Mouse (Mus musculus) MEL (cell line): ENCODE measurements around the gene U90926. TPM values are rescaled to one million over a fixed set of nuclear protein-coding genes. Genes with fewer than 3 reads are reported as not detected.

ENCODE experiments used
- DNase-seq: peaks from one replicate; pipeline ENCODE4 v3.0.0; 2011; ENCODE audit warnings: low read depth, low spot score
- H3K27ac ChIP-seq: 2 replicates; pipeline ENCODE4 v1.5.1; 2012; ENCODE audit warnings: low read depth, mild to moderate bottlenecking, control low read depth, low read length, moderate library complexity; ENCODE audit not compliant: control insufficient read depth
- H3K27me3 ChIP-seq, 2 experiments: fragments of 150-350 bp in 1 of 2; sonication (generic) in 1 of 2; 2 replicates each; pipeline ENCODE4 v1.6.1; 2012; ENCODE audit warnings: low read length in 2 of 2, mild to moderate bottlenecking in 2 of 2, improper control_type of control experiment in 1 of 2, moderate library complexity in 1 of 2; ENCODE audit not compliant: insufficient read depth in 2 of 2, control insufficient read depth in 1 of 2
- H3K36me3 ChIP-seq, 2 experiments: 2 replicates each; pipeline ENCODE4 v1.6.1; 2012 to 2014; ENCODE audit warnings: low read length in 2 of 2, improper control_type of control experiment in 1 of 2, inconsistent platforms in 1 of 2, mild to moderate bottlenecking in 1 of 2; ENCODE audit not compliant: insufficient read depth in 2 of 2, control insufficient read depth in 1 of 2
- H3K4me1 ChIP-seq, 2 experiments: fragments of 150-350 bp in 1 of 2; sonication (generic) in 1 of 2; 2 replicates each; pipeline ENCODE4 v1.6.1; 2012; ENCODE audit warnings: low read length in 2 of 2, improper control_type of control experiment in 1 of 2, mild to moderate bottlenecking in 1 of 2; ENCODE audit not compliant: insufficient read depth in 2 of 2, control insufficient read depth in 1 of 2
- H3K4me3 ChIP-seq, 2 experiments: fragments of 150-350 bp in 1 of 2; sonication (generic) in 1 of 2; 2 replicates each; pipeline ENCODE4 v1.5.1; 2012; ENCODE audit warnings: low read depth in 2 of 2, low read length in 2 of 2, mild to moderate bottlenecking in 2 of 2, moderate library complexity in 2 of 2, control low read depth in 1 of 2, improper control_type of control experiment in 1 of 2; ENCODE audit not compliant: control insufficient read depth in 1 of 2, insufficient read depth in 1 of 2
- H3K79me2 ChIP-seq: 2 replicates; pipeline ENCODE4 v1.6.1; 2012; ENCODE audit warnings: mild to moderate bottlenecking, low read length, moderate library complexity; ENCODE audit not compliant: control insufficient read depth, poor library complexity, insufficient read depth
- H3K9ac ChIP-seq: 2 replicates; pipeline ENCODE4 v1.6.1; 2012; ENCODE audit warnings: low read depth, mild to moderate bottlenecking, control low read depth, low read length, moderate library complexity; ENCODE audit not compliant: control insufficient read depth, poor library complexity, severe bottlenecking
- H3K9me3 ChIP-seq: fragments of 150-350 bp; sonication (generic); replicated peaks from 2 replicates; pipeline ENCODE4 v1.6.1; 2012; ENCODE audit warnings: mild to moderate bottlenecking, low read length, improper control_type of control experiment, moderate library complexity; ENCODE audit not compliant: insufficient read depth
- BHLHE40 ChIP-seq: IDR thresholded peaks from 2 replicates; pipeline ENCODE4 v1.6.1; 2012; ENCODE audit warnings: low read depth, mild to moderate bottlenecking, inconsistent platforms, low read length, improper control_type of control experiment, borderline replicate concordance
- CHD2 ChIP-seq: IDR thresholded peaks from 2 replicates; pipeline ENCODE4 v1.6.1; 2011; ENCODE audit warnings: low read length, improper control_type of control experiment
- CTCF ChIP-seq, 3 experiments: IDR thresholded peaks in 2 of 3; conservative IDR thresholded peaks in 1 of 3; 2 replicates each; pipeline ENCODE4 v1.5.1; 2011 to 2012; ENCODE audit warnings: low read length in 3 of 3, low read depth in 2 of 3, mild to moderate bottlenecking in 2 of 3, improper control_type of control experiment in 1 of 3, inconsistent platforms in 1 of 3, mixed read lengths in 1 of 3, moderate library complexity in 1 of 3; ENCODE audit not compliant: control insufficient read depth in 1 of 3, insufficient read depth in 1 of 3, poor library complexity in 1 of 3, severe bottlenecking in 1 of 3
- E2F4 ChIP-seq: IDR thresholded peaks from 2 replicates; pipeline ENCODE4 v1.6.1; 2011; ENCODE audit warnings: low read depth, low read length, improper control_type of control experiment, borderline replicate concordance
- EP300 ChIP-seq, 2 experiments: IDR thresholded peaks; 2 replicates each; pipeline ENCODE4 v1.6.1; 2011; ENCODE audit warnings: improper control_type of control experiment in 2 of 2, low read length in 2 of 2, low read depth in 1 of 2, mild to moderate bottlenecking in 1 of 2
- ETS1 ChIP-seq: IDR thresholded peaks from 2 replicates; pipeline ENCODE4 v1.6.1; 2012; ENCODE audit warnings: low read depth, mild to moderate bottlenecking, inconsistent platforms, low read length, improper control_type of control experiment, moderate library complexity
- GATA1 ChIP-seq: IDR thresholded peaks from 2 replicates; pipeline ENCODE4 v1.6.1; 2011; ENCODE audit warnings: low read depth, low read length, improper control_type of control experiment
- JUND ChIP-seq: IDR thresholded peaks from 2 replicates; pipeline ENCODE4 v1.6.1; 2011; ENCODE audit warnings: low read depth, mild to moderate bottlenecking, improper control_type of control experiment, low read length
- MAX ChIP-seq: IDR thresholded peaks from 2 replicates; pipeline ENCODE4 v1.6.1; 2011; ENCODE audit warnings: low read length, improper control_type of control experiment
- MXI1 ChIP-seq: IDR thresholded peaks from 2 replicates; pipeline ENCODE4 v1.6.1; 2011; ENCODE audit warnings: mild to moderate bottlenecking, low read depth, low read length, improper control_type of control experiment
- MYB ChIP-seq: IDR thresholded peaks from 2 replicates; pipeline ENCODE4 v1.6.1; 2011; ENCODE audit warnings: mild to moderate bottlenecking, low read depth, low read length, improper control_type of control experiment
- MYC ChIP-seq: IDR thresholded peaks from 2 replicates; pipeline ENCODE4 v1.6.1; 2011; ENCODE audit warnings: low read depth, mild to moderate bottlenecking, low read length, improper control_type of control experiment, moderate library complexity
- RAD21 ChIP-seq: IDR thresholded peaks from 2 replicates; pipeline ENCODE4 v1.6.1; 2011; ENCODE audit warnings: mild to moderate bottlenecking, low read depth, low read length, improper control_type of control experiment
- RCOR1 ChIP-seq: IDR thresholded peaks from 2 replicates; pipeline ENCODE4 v1.6.1; 2012; ENCODE audit warnings: low read depth, mild to moderate bottlenecking, inconsistent platforms, low read length, improper control_type of control experiment
- SIN3A ChIP-seq: IDR thresholded peaks from 2 replicates; pipeline ENCODE4 v1.6.1; 2012; ENCODE audit warnings: low read length, improper control_type of control experiment, inconsistent platforms
- SMC3 ChIP-seq: IDR thresholded peaks from 2 replicates; pipeline ENCODE4 v1.6.1; 2011; ENCODE audit warnings: low read depth, low read length, improper control_type of control experiment
- TCF12 ChIP-seq: IDR thresholded peaks from 2 replicates; pipeline ENCODE4 v1.6.1; 2014; ENCODE audit warnings: low read depth, mild to moderate bottlenecking, inconsistent platforms, low read length, improper control_type of control experiment, moderate library complexity
- ZKSCAN1 ChIP-seq: IDR thresholded peaks from 2 replicates; pipeline ENCODE4 v1.6.1; 2012; ENCODE audit warnings: low read depth, mild to moderate bottlenecking, inconsistent platforms, low read length, improper control_type of control experiment, moderate library complexity
- polyA plus RNA-seq, 2 experiments: library from polyadenylated mRNA; stranded (reverse) in 1 of 2; unstranded in 1 of 2; fragments of >175 nt in 1 of 2; fragments of >200 nt in 1 of 2; gene quantifications; 2 replicates each; pipeline versions ENCODE4 v1.2.1 to v1.2.4; 2012; ENCODE audit warnings: low replicate concordance in 2 of 2, low read depth in 1 of 2; ENCODE audit not compliant: insufficient read length in 2 of 2, insufficient read depth in 1 of 2, missing spikeins in 1 of 2
- total RNA-seq: library from RNA; depleted of rRNA; stranded (reverse); fragments of 300-350 nt; gene quantifications from 2 replicates; pipeline ENCODE4 v1.2.3, GENCODE M21; 2012

U90926 gene
- total and polyA plus RNA-seq, 3 experiments = not detected

- no peak overlapping the region for H3K9ac ChIP-seq
- H3K36me3 ChIP-seq = peaks cover 0 to 14% of the 10 kb centered on the region in 2 experiments; a peak in 2 of 4 replicates
- no peak for TF ChIP-seq MYC
- no peak for TF ChIP-seq CTCF (IDR thresholded peaks at IDR 0.05 in 2 of 3, conservative IDR thresholded peaks at IDR 0.05 in 1 of 3; ENCODE audit: control insufficient read depth in 1 of 3, insufficient read depth in 1 of 3, low read depth in 2 of 3, low read length in 3 of 3, poor library complexity in 1 of 3, severe bottlenecking in 1 of 3)
- no peak for TF ChIP-seq GATA1
- TF ChIP-seq E2F4 = no peak
- no peak for TF ChIP-seq BHLHE40
- no peak for TF ChIP-seq ZKSCAN1
- no peak for TF ChIP-seq CHD2
- TF ChIP-seq JUND = no peak
- H3K9me3 ChIP-seq = no peaks in the 10 kb centered on the region
- no peaks in the 10 kb centered on the region for H3K79me2 ChIP-seq
- H3K27ac ChIP-seq = no peak overlapping the region
- H3K27me3 ChIP-seq = no peaks in the 10 kb centered on the region
- H3K4me3 ChIP-seq = no peak overlapping the region
- H3K4me1 ChIP-seq = peaks cover 13 to 17% of the 10 kb centered on the region in 2 experiments
- DNase-seq = no peak
Observed at GRCm38 (mm10) chr5:92248614-92249013, 33.4 kb upstream of the U90926 start.

GRCm38 (mm10) chr5:92245483-92245882 lies 30.3 kb upstream of the U90926 start:
- Histone ChIP-seq H3K4me1 (peaks cover 13 to 17% of the 10 kb centered on the region in 2 experiments), H3K27ac (peak overlapping the region; percentile 69), H3K9ac (no peak overlapping the region), H3K27me3 (no peaks in the 10 kb centered on the region), H3K36me3 (peaks cover 0 to 14% of the 10 kb centered on the region in 2 experiments; a peak in 2 of 4 replicates), H3K4me3 (peak overlapping the region; percentile 8 to 29; a peak in 3 of 4 replicates), H3K79me2 (no peaks in the 10 kb centered on the region), H3K9me3 (no peaks in the 10 kb centered on the region)
- peak; percentile 81; the same call in 1 of the 2 replicates for TF ChIP-seq MYC
- no peak for TF ChIP-seq MYB
- peak; percentile 70; the same call in 1 of the 2 replicates for TF ChIP-seq BHLHE40
- TF ChIP-seq MXI1 = peak; percentile 87
- TF ChIP-seq GATA1 = peak; percentile 57; the same call in 1 of the 2 replicates
- TF ChIP-seq SIN3A = peak; percentile 80
- TF ChIP-seq RAD21 = no peak
- peak; percentile 72 for TF ChIP-seq TCF12
- TF ChIP-seq MAX = peak; percentile 71; the same call in 1 of the 2 replicates
- peak; percentile 86 for TF ChIP-seq ETS1
- TF ChIP-seq RCOR1 = peak; percentile 87
- TF ChIP-seq SMC3 = no peak
- peak; percentile 84 to 90 for TF ChIP-seq EP300 (IDR thresholded peaks at IDR 0.05; ENCODE audit: low read depth in 1 of 2, low read length in 2 of 2)
- DNase-seq = peak; percentile 91
